Mouse (Mus musculus) myocyte (in vitro differentiated cells): ENCODE results near the gene Rab26. TPM values are rescaled to one million over a fixed set of nuclear protein-coding genes. Genes with fewer than 3 reads are reported as not detected.

Experiments
- H3K27me3 ChIP-seq: one replicate; pipeline ENCODE4 v1.6.1; 2011; ENCODE audit not compliant: control insufficient read depth, insufficient read depth, insufficient read length
- H3K36me3 ChIP-seq: one replicate; pipeline ENCODE4 v1.6.1; 2011; ENCODE audit not compliant: control insufficient read depth, insufficient read depth
- H3K4me2 ChIP-seq: one replicate; pipeline ENCODE4 v1.6.1; 2011; ENCODE audit warnings: low read depth, control low read depth
- H3K4me3 ChIP-seq: one replicate; pipeline ENCODE4 v1.5.1; 2011; ENCODE audit warnings: mild to moderate bottlenecking, control low read depth, moderate library complexity
- H3K79me2 ChIP-seq: one replicate; pipeline ENCODE4 v1.6.1; 2011; ENCODE audit not compliant: control insufficient read depth, insufficient read depth
- H3ac ChIP-seq: one replicate; pipeline ENCODE4 v1.6.1; 2011; ENCODE audit not compliant: control insufficient read depth, insufficient read length
- CEBPB ChIP-seq: IDR thresholded peaks from 2 replicates; pipeline ENCODE4 v1.6.1; 2011; ENCODE audit warnings: mild to moderate bottlenecking, moderate library complexity; ENCODE audit not compliant: poor library complexity, insufficient read depth, severe bottlenecking
- E2F4 ChIP-seq: IDR thresholded peaks from one replicate; pipeline ENCODE4 v1.6.1; 2011; ENCODE audit warnings: mild to moderate bottlenecking, control low read depth, moderate library complexity; ENCODE audit not compliant: insufficient read depth
- MAX ChIP-seq: IDR thresholded peaks from one replicate; pipeline ENCODE4 v1.6.1; 2011; ENCODE audit warnings: low read depth, mild to moderate bottlenecking, control low read depth
- MYOD1 ChIP-seq, 3 experiments: IDR thresholded peaks; one replicate each; pipeline ENCODE4 v1.6.1; 2011; ENCODE audit warnings: control low read depth in 2 of 3, low read depth in 2 of 3, mild to moderate bottlenecking in 2 of 3, moderate library complexity in 1 of 3; ENCODE audit not compliant: insufficient read length in 2 of 3, control insufficient read depth in 1 of 3
- MYOG ChIP-seq, 3 experiments: IDR thresholded peaks; one replicate each; pipeline ENCODE4 v1.6.1; 2011; ENCODE audit warnings: control low read depth in 2 of 3, low read depth in 2 of 3, mild to moderate bottlenecking in 2 of 3; ENCODE audit not compliant: insufficient read length in 2 of 3, control insufficient read depth in 1 of 3, insufficient read depth in 1 of 3
- POLR2A ChIP-seq: IDR thresholded peaks from one replicate; pipeline ENCODE4 v1.6.1; 2011; ENCODE audit warnings: low read depth, mild to moderate bottlenecking, control low read depth, moderate library complexity; ENCODE audit not compliant: insufficient read length
- POLR2AphosphoS2 ChIP-seq: IDR thresholded peaks from one replicate; pipeline ENCODE4 v1.6.1; 2011; ENCODE audit warnings: low read depth, control low read depth; ENCODE audit not compliant: insufficient read length
- REST ChIP-seq: IDR thresholded peaks from one replicate; pipeline ENCODE4 v1.6.1; 2011; ENCODE audit warnings: mild to moderate bottlenecking, control low read depth, moderate library complexity; ENCODE audit not compliant: insufficient read depth, insufficient read length
- SRF ChIP-seq: IDR thresholded peaks from one replicate; pipeline ENCODE4 v1.6.1; 2011; ENCODE audit warnings: low read depth; ENCODE audit not compliant: control insufficient read depth, insufficient read length
- TCF12 ChIP-seq: IDR thresholded peaks from one replicate; pipeline ENCODE4 v1.6.1; 2011; ENCODE audit warnings: mild to moderate bottlenecking, control low read depth; ENCODE audit not compliant: poor library complexity, insufficient read depth, severe bottlenecking
- TCF3 ChIP-seq: IDR thresholded peaks from one replicate; pipeline ENCODE4 v1.6.1; 2011; ENCODE audit warnings: low read depth, control low read depth; ENCODE audit not compliant: insufficient read length
- USF1 ChIP-seq: IDR thresholded peaks from one replicate; pipeline ENCODE4 v1.6.1; 2011; ENCODE audit warnings: low read depth, mild to moderate bottlenecking, control low read depth, moderate library complexity
- polyA plus RNA-seq: library from polyadenylated mRNA; unstranded; fragments of >200 nt; fragmentation: generic; extraction: Trizol; gene quantifications from one replicate; pipeline ENCODE4 v1.2.1, GENCODE M21; 2012; ENCODE audit warnings: missing spikeins

Gene Rab26
- polyA plus RNA-seq = 0.35 TPM

GRCm38 (mm10) chr17:24534160-24534718 is at the start of gene Rab26:
Rab26 (minus strand) TSS chr17:24534210.
- H3K4me3 ChIP-seq = no peak within 1 kb of the TSS
- H3K27me3 ChIP-seq = no peaks in the 10 kb centered on the region
- TF ChIP-seq TCF12 (no peak), MYOD1 (IDR thresholded peaks at IDR 0.05; ENCODE audit: control insufficient read depth in 1 of 3, insufficient read length in 2 of 3, low read depth in 2 of 3) (no peak), TCF3 (no peak), MAX (no peak), REST (no peak), USF1 (no peak), POLR2AphosphoS2 (no peak), E2F4 (no peak), MYOG (IDR thresholded peaks at IDR 0.05; ENCODE audit: control insufficient read depth in 1 of 3, insufficient read depth in 1 of 3, insufficient read length in 2 of 3, low read depth in 2 of 3) (no peak)
- no peaks in the 10 kb centered on the region for H3K36me3 ChIP-seq
- H3ac ChIP-seq = no peak within 1 kb of the TSS
- no peak within 1 kb of the TSS for H3K4me2 ChIP-seq
- H3K79me2 ChIP-seq = no peaks in the 10 kb centered on the region

- TF ChIP-seq E2F4 (no peak), MAX (no peak), TCF12 (no peak), REST (no peak), POLR2AphosphoS2 (no peak), MYOD1 (IDR thresholded peaks at IDR 0.05; ENCODE audit: control insufficient read depth in 1 of 3, insufficient read length in 2 of 3, low read depth in 2 of 3) (no peak), SRF (no peak), POLR2A (no peak), MYOG (IDR thresholded peaks at IDR 0.05; ENCODE audit: control insufficient read depth in 1 of 3, insufficient read depth in 1 of 3, insufficient read length in 2 of 3, low read depth in 2 of 3) (no peak), TCF3 (no peak), USF1 (no peak), CEBPB (no peak)
- Histone ChIP-seq H3ac (no peak overlapping the region), H3K4me2 (no peak overlapping the region), H3K27me3 (no peaks in the 10 kb centered on the region), H3K36me3 (peaks cover 27% of the 10 kb centered on the region), H3K79me2 (no peaks in the 10 kb centered on the region), H3K4me3 (no peak overlapping the region)
Measured at GRCm38 (mm10) chr17:24580287-24580686, 46.3 kb upstream of the Rab26 start.

GRCm38 (mm10) chr17:24579532-24579931 is 45.5 kb upstream of the Rab26 start:
- no peaks in the 10 kb centered on the region for H3K27me3 ChIP-seq
- H3ac ChIP-seq = no peak overlapping the region
- H3K36me3 ChIP-seq = peaks cover 27% of the 10 kb centered on the region
- no peak overlapping the region for H3K4me2 ChIP-seq
- H3K4me3 ChIP-seq = no peak overlapping the region
- H3K79me2 ChIP-seq = no peaks in the 10 kb centered on the region
- TF ChIP-seq POLR2AphosphoS2 (peak; percentile 54), POLR2A (no peak)

GRCm38 (mm10) chr17:24573811-24574210 is 39.8 kb upstream of the Rab26 start:
- Histone ChIP-seq H3K4me2 (no peak overlapping the region), H3ac (no peak overlapping the region), H3K4me3 (no peak overlapping the region), H3K79me2 (no peaks in the 10 kb centered on the region), H3K36me3 (peaks cover 20% of the 10 kb centered on the region), H3K27me3 (no peaks in the 10 kb centered on the region)
- no peak for TF ChIP-seq USF1

- no peaks in the 10 kb centered on the region for H3K79me2 ChIP-seq
- H3ac ChIP-seq = no peak overlapping the region
- peaks cover 22% of the 10 kb centered on the region for H3K36me3 ChIP-seq
- TF ChIP-seq MAX (no peak), CEBPB (no peak), TCF3 (no peak), SRF (no peak)
- H3K4me2 ChIP-seq = no peak overlapping the region
- no peak overlapping the region for H3K4me3 ChIP-seq
- H3K27me3 ChIP-seq = no peaks in the 10 kb centered on the region
Measured at GRCm38 (mm10) chr17:24572651-24573245, 38.7 kb upstream of the Rab26 start.

- TF ChIP-seq MAX = no peak
- TF ChIP-seq E2F4 = no peak
- TF ChIP-seq CEBPB = no peak
- no peak for TF ChIP-seq TCF3
- Histone ChIP-seq H3K79me2 (peaks cover 5% of the 10 kb centered on the region), H3K36me3 (peaks cover 26% of the 10 kb centered on the region)
Measured at GRCm38 (mm10) chr17:24569837-24570236, 35.8 kb upstream of the Rab26 start.

More at GRCm38 (mm10) chr17:24569837-24570236, 35.8 kb upstream of the Rab26 start:
- no peak overlapping the region for H3ac ChIP-seq
- no peak overlapping the region for H3K4me2 ChIP-seq
- no peak overlapping the region for H3K4me3 ChIP-seq
- H3K27me3 ChIP-seq = no peaks in the 10 kb centered on the region
